Mouse (Mus musculus) liver, embryonic 13.5 days (tissue): Measurements from ENCODE around the gene Adcy7. TPM values are rescaled to one million over a fixed set of nuclear protein-coding genes. Genes with fewer than 3 reads are reported as not detected.

ENCODE experiments used
- ATAC-seq: fragments of 200-750 bp; cut with Nextera tagmentation; 2 replicates; pipeline ENCODE4 v1.8.0; 2017; ENCODE audit warnings: low read depth, mild to moderate bottlenecking, moderate number of reproducible peaks, moderate library complexity
- DNase-seq: peaks from one replicate; pipeline ENCODE4 v3.0.0; 2022
- H3K27ac ChIP-seq: fragments of 300-500 bp; sonication (generic); 2 replicates; pipeline ENCODE4 v1.5.1; 2015; ENCODE audit warnings: moderate library complexity, mild to moderate bottlenecking, inconsistent platforms
- H3K27me3 ChIP-seq: fragments of 300-500 bp; sonication (generic); 2 replicates; pipeline ENCODE4 v1.6.1; 2015; ENCODE audit warnings: mild to moderate bottlenecking, inconsistent platforms
- H3K36me3 ChIP-seq: fragments of 300-500 bp; sonication (generic); 2 replicates; pipeline ENCODE4 v1.6.1; 2015; ENCODE audit warnings: mild to moderate bottlenecking, inconsistent platforms
- H3K4me1 ChIP-seq: fragments of 300-500 bp; sonication (generic); replicated peaks from 2 replicates; pipeline ENCODE4 v1.6.1; 2015; ENCODE audit warnings: inconsistent platforms
- H3K4me2 ChIP-seq: fragments of 300-500 bp; sonication (generic); 2 replicates; pipeline ENCODE4 v1.6.1; 2015; ENCODE audit warnings: inconsistent platforms, mild to moderate bottlenecking, moderate library complexity
- H3K4me3 ChIP-seq: fragments of 300-500 bp; sonication (generic); replicated peaks from 2 replicates; pipeline ENCODE4 v1.5.1; 2015; ENCODE audit warnings: mild to moderate bottlenecking, inconsistent platforms
- H3K9ac ChIP-seq: fragments of 300-500 bp; sonication (generic); 2 replicates; pipeline ENCODE4 v1.6.1; 2015; ENCODE audit warnings: mild to moderate bottlenecking, inconsistent platforms
- H3K9me3 ChIP-seq: fragments of 300-500 bp; sonication (generic); replicated peaks from 2 replicates; pipeline ENCODE4 v1.6.1; 2016; ENCODE audit warnings: inconsistent platforms
- WGBS: fragments of 180-500 bp; shearing (Covaris S2); methylation state at CpG from one replicate; pipeline ENCODE4 v1.1.7; 2015; ENCODE audit not compliant: insufficient replicate concordance; 5-methylcytosine and 5-hydroxymethylcytosine counted together
- polyA plus RNA-seq: library from polyadenylated mRNA; unstranded; fragments of >200 nt; fragmentation: Nextera tagmentation; extraction: Ambion mirVana; gene quantifications from 2 replicates; pipeline ENCODE4 v1.2.1, GENCODE M21; 2015

The Adcy7 gene
- polyA plus RNA-seq, 1 experiment from 2014 or later = 27.0 TPM

- H3K4me1 ChIP-seq = no peaks in the 10 kb centered on the region
- DNase-seq (no peak), ATAC-seq (no peak)
- H3K36me3 ChIP-seq = peaks cover 100% of the 10 kb centered on the region
- 87% methylated on average over 8 of the region's 8 CpGs for WGBS
- no peak overlapping the region for H3K9ac ChIP-seq
- H3K27me3 ChIP-seq = no peaks in the 10 kb centered on the region
- no peaks in the 10 kb centered on the region for H3K9me3 ChIP-seq
- H3K4me3 ChIP-seq = no peak overlapping the region
- no peak overlapping the region for H3K4me2 ChIP-seq
- H3K27ac ChIP-seq = no peak overlapping the region
Observed at GRCm38 (mm10) chr8:88318151-88318550, 45.9 kb downstream of the Adcy7 start.

GRCm38 (mm10) chr8:88320134-88320533 lies 47.9 kb downstream of the Adcy7 start:
- Histone ChIP-seq H3K9me3 (no peaks in the 10 kb centered on the region), H3K36me3 (peaks cover 100% of the 10 kb centered on the region), H3K4me2 (no peak overlapping the region), H3K27me3 (no peaks in the 10 kb centered on the region), H3K27ac (peak overlapping the region; percentile 15; the same call in 1 of the 2 replicates), H3K4me3 (no peak overlapping the region), H3K9ac (no peak overlapping the region), H3K4me1 (no peaks in the 10 kb centered on the region)
- WGBS = 86% methylated on average over 6 of the region's 6 CpGs
- DNase-seq = no peak
- no peak for ATAC-seq

GRCm38 (mm10) chr8:88321387-88321786 lies 49.2 kb downstream of the Adcy7 start:
- H3K4me3 ChIP-seq = no peak overlapping the region
- ATAC-seq (no peak), DNase-seq (no peak)
- no peaks in the 10 kb centered on the region for H3K27me3 ChIP-seq
- H3K4me1 ChIP-seq = no peaks in the 10 kb centered on the region
- H3K36me3 ChIP-seq = peaks cover 100% of the 10 kb centered on the region
- WGBS = 85% methylated on average over 5 of the region's 5 CpGs
- H3K9me3 ChIP-seq = no peaks in the 10 kb centered on the region
- H3K4me2 ChIP-seq = no peak overlapping the region
- no peak overlapping the region for H3K27ac ChIP-seq
- no peak overlapping the region for H3K9ac ChIP-seq

- Histone ChIP-seq H3K4me1 (no peaks in the 10 kb centered on the region), H3K9me3 (no peaks in the 10 kb centered on the region), H3K9ac (no peak overlapping the region), H3K27me3 (no peaks in the 10 kb centered on the region), H3K27ac (no peak overlapping the region), H3K4me2 (no peak overlapping the region), H3K36me3 (peaks cover 100% of the 10 kb centered on the region), H3K4me3 (no peak overlapping the region)
- 88% methylated on average over 5 of the region's 5 CpGs for WGBS
- ATAC-seq (no peak), DNase-seq (no peak)
Observed at GRCm38 (mm10) chr8:88323523-88323922, 51.3 kb downstream of the Adcy7 start.

GRCm38 (mm10) chr8:88324760-88325159 lies 52.6 kb downstream of the Adcy7 start:
- H3K4me2 ChIP-seq = no peak overlapping the region
- H3K9me3 ChIP-seq = no peaks in the 10 kb centered on the region
- WGBS = 89% methylated on average over 11 of the region's 11 CpGs

GRCm38 (mm10) chr8:88325251-88325650 lies 53.0 kb downstream of the Adcy7 start:
- H3K36me3 ChIP-seq = peaks cover 100% of the 10 kb centered on the region
- H3K9me3 ChIP-seq = no peaks in the 10 kb centered on the region
- H3K27me3 ChIP-seq = no peaks in the 10 kb centered on the region
- H3K4me2 ChIP-seq = no peak overlapping the region
- WGBS = 72% methylated on average over 5 of the region's 5 CpGs
- ATAC-seq (no peak), DNase-seq (no peak)
- no peak overlapping the region for H3K9ac ChIP-seq
- no peak overlapping the region for H3K27ac ChIP-seq
- H3K4me1 ChIP-seq = no peaks in the 10 kb centered on the region
- no peak overlapping the region for H3K4me3 ChIP-seq

More at GRCm38 (mm10) chr8:88324760-88325159, 52.6 kb downstream of the Adcy7 start:
- no peaks in the 10 kb centered on the region for H3K27me3 ChIP-seq
- no peak for ATAC-seq
- H3K4me1 ChIP-seq = no peaks in the 10 kb centered on the region
- H3K27ac ChIP-seq = no peak overlapping the region
- DNase-seq = no peak
- no peak overlapping the region for H3K9ac ChIP-seq
- H3K36me3 ChIP-seq = peaks cover 100% of the 10 kb centered on the region
- H3K4me3 ChIP-seq = no peak overlapping the region

- WGBS = 82% methylated on average over 5 of the region's 5 CpGs
- no peak overlapping the region for H3K27ac ChIP-seq
- no peak for DNase-seq
- H3K4me2 ChIP-seq = no peak overlapping the region
- peaks cover 100% of the 10 kb centered on the region for H3K36me3 ChIP-seq
- H3K9me3 ChIP-seq = no peaks in the 10 kb centered on the region
- no peak for ATAC-seq
- no peak overlapping the region for H3K9ac ChIP-seq
- no peaks in the 10 kb centered on the region for H3K4me1 ChIP-seq
- no peak overlapping the region for H3K4me3 ChIP-seq
- H3K27me3 ChIP-seq = no peaks in the 10 kb centered on the region
Observed at GRCm38 (mm10) chr8:88325795-88326194, 53.6 kb downstream of the Adcy7 start.

GRCm38 (mm10) chr8:88326328-88326727 lies 54.1 kb downstream of the Adcy7 start:
- no peak for ATAC-seq
- Histone ChIP-seq H3K4me3 (no peak overlapping the region), H3K4me1 (no peaks in the 10 kb centered on the region), H3K27ac (no peak overlapping the region), H3K4me2 (no peak overlapping the region), H3K27me3 (no peaks in the 10 kb centered on the region), H3K36me3 (peaks cover 99% of the 10 kb centered on the region), H3K9me3 (no peaks in the 10 kb centered on the region), H3K9ac (no peak overlapping the region)
- no peak for DNase-seq
- 93% methylated on average over 12 of the region's 12 CpGs for WGBS

- Histone ChIP-seq H3K9ac (no peak overlapping the region), H3K9me3 (no peaks in the 10 kb centered on the region), H3K36me3 (peaks cover 98% of the 10 kb centered on the region), H3K4me2 (no peak overlapping the region), H3K27ac (no peak overlapping the region), H3K27me3 (no peaks in the 10 kb centered on the region), H3K4me3 (no peak overlapping the region), H3K4me1 (peaks cover 6% of the 10 kb centered on the region)
- 89% methylated on average over 6 of the region's 6 CpGs for whole genome bisulfite sequencing
- ATAC-seq = no peak
- DNase-seq = no peak
Observed at GRCm38 (mm10) chr8:88328689-88329088, 56.5 kb downstream of the Adcy7 start.

GRCm38 (mm10) chr8:88330816-88331215 lies 58.6 kb downstream of the Adcy7 start:
- H3K27me3 ChIP-seq = no peaks in the 10 kb centered on the region
- no peak overlapping the region for H3K4me3 ChIP-seq
- H3K36me3 ChIP-seq = peaks cover 92% of the 10 kb centered on the region
- H3K4me2 ChIP-seq = no peak overlapping the region
- H3K9me3 ChIP-seq = no peaks in the 10 kb centered on the region
- DNase-seq = no peak
- WGBS = 60% methylated on average over 3 of the region's 3 CpGs
- H3K4me1 ChIP-seq = peaks cover 27% of the 10 kb centered on the region
- H3K9ac ChIP-seq = no peak overlapping the region
- no peak for ATAC-seq
- no peak overlapping the region for H3K27ac ChIP-seq

- Histone ChIP-seq H3K9me3 (no peaks in the 10 kb centered on the region), H3K4me1 (peaks cover 38% of the 10 kb centered on the region), H3K4me2 (peak overlapping the region; percentile 45), H3K27ac (peak overlapping the region; percentile 88), H3K4me3 (no peak overlapping the region), H3K27me3 (no peaks in the 10 kb centered on the region), H3K36me3 (peaks cover 88% of the 10 kb centered on the region), H3K9ac (peak overlapping the region; percentile 36; the same call in 1 of the 2 replicates)
- 83% methylated on average over 2 of the region's 2 CpGs for WGBS
- DNase-seq (peak; percentile 27), ATAC-seq (peak; percentile 63)
Observed at GRCm38 (mm10) chr8:88334384-88334783, 62.2 kb downstream of the Adcy7 start.

GRCm38 (mm10) chr8:88334975-88335374 lies 62.8 kb downstream of the Adcy7 start:
- peaks cover 88% of the 10 kb centered on the region for H3K36me3 ChIP-seq
- H3K27me3 ChIP-seq = no peaks in the 10 kb centered on the region
- 31% methylated on average over 3 of the region's 3 CpGs for WGBS
- H3K9me3 ChIP-seq = no peaks in the 10 kb centered on the region
- DNase-seq (peak; percentile 54), ATAC-seq (peak; percentile 94)
- peak overlapping the region; percentile 36; the same call in 1 of the 2 replicates for H3K9ac ChIP-seq
- H3K27ac ChIP-seq = peak overlapping the region; percentile 88
- no peak overlapping the region; the same call in 1 of the 2 replicates for H3K4me3 ChIP-seq
- peaks cover 38% of the 10 kb centered on the region for H3K4me1 ChIP-seq
- peak overlapping the region; percentile 45 for H3K4me2 ChIP-seq
